Mouse (Mus musculus) gastrocnemius, adult 18-20 months (tissue): ENCODE measurements around the gene Tmc7. TPM values are rescaled to one million over a fixed set of nuclear protein-coding genes. Genes with fewer than 3 reads are reported as not detected.

Experiments
- DNase-seq: peaks from one replicate; pipeline ENCODE4 v3.0.0; 2021; ENCODE audit warnings: low spot score
- long read RNA-seq, 2 experiments: library from polyadenylated mRNA; stranded (forward); transcript quantifications; one replicate each; pipeline ENCODE4 v2.0.0; 2021
- total RNA-seq, 2 experiments: library from RNA; stranded (reverse); gene quantifications; 2 replicates each; pipeline ENCODE4 v1.2.3; 2021

Gene Tmc7
- 10 to 100 TPM in 1 of 2 experiments, 1 to 10 TPM in 1; 9.6 to 13.1 TPM for total RNA-seq
- long read RNA-seq, experiment 1, full-length matches to known transcripts: 6 of 8 reads
- long read RNA-seq, experiment 1, partial matches to known transcripts: 1 of 8 reads
- long read RNA-seq, experiment 1, other reads (novel, unspliced or antisense): 1 of 8 reads
- long read RNA-seq, experiment 2, full-length matches to known transcripts: 3 of 5 reads
- long read RNA-seq, experiment 2, partial matches to known transcripts: 0 of 5 reads
- long read RNA-seq, experiment 2, other reads (novel, unspliced or antisense): 2 of 5 reads

DNA sequence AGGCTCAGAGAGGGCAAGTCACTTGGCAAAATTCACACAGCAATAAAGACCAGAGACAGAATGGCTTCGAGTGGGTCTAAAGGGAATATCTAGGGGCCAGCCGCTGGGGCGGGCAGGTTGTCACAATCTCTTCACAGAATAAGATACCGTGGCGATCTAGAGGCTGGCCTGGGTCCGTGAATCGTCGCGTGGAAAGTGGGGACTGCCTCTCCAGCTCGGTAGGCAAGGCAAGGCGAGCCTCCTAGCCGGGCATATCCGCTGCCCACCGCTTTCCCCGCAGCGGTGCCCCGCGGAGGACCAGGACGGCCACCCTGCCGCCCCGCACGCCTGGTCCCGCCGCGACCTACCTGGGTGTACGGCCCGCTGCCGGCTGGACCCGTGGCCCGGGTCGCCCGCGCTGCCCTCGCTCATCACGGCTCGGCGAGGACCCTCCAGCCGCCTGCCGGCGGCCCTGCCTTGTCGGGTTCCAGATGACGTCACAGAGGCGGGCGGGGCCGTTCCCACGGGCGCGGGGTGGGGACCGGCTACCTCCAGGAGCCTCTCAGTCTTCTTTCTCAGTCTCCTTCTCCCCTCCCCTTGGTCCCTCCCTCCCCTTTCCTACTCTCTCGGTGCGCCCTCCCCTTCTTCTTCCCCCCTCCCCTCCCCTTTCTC is at the start of gene Tmc7:
Tmc7 (minus strand) TSS at position 480 of the 651 bp plus-strand sequence.
- peak; percentile 68 for DNase-seq

DNA sequence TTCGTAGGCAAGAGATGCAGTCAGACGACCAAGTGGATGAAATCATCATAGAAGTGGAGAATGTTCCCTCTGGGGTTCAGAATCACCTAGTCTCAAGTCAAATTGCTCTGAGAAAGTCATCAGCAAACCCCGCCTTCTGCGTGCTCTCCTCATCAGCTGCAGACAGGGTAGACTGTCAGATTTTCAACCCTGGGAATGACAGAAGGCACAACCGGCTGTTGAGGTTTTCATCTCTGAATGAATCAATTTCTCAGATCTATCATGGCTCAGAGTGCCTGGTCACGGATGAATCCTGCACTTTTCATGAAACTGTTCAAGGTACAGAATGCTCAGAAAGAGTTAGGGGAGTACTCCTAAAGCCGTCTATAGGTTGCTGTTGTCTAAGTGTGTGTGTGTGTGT is 49.4 kb upstream of the Tmc7 start:
- no peak for DNase-seq

DNA sequence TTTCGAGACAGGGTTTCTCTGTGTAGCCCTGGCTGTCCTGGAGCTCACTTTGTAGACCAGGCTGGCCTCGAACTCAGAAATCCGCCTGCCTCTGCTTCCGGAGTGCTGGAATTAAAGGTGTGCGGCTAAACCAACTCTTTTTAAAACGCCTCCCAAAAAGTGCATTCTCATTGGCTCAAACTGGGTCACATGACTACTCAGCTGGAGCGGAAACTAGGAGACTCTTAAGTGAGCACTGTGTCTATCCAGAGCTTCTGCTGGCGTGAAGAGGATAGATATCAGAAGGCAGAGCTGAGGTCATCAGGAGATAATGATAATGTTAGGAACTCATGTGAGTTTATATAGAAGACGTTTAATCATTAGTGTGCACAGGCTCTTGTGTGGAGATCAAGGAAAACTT is 48.6 kb upstream of the Tmc7 start:
- DNase-seq: no peak

DNA sequence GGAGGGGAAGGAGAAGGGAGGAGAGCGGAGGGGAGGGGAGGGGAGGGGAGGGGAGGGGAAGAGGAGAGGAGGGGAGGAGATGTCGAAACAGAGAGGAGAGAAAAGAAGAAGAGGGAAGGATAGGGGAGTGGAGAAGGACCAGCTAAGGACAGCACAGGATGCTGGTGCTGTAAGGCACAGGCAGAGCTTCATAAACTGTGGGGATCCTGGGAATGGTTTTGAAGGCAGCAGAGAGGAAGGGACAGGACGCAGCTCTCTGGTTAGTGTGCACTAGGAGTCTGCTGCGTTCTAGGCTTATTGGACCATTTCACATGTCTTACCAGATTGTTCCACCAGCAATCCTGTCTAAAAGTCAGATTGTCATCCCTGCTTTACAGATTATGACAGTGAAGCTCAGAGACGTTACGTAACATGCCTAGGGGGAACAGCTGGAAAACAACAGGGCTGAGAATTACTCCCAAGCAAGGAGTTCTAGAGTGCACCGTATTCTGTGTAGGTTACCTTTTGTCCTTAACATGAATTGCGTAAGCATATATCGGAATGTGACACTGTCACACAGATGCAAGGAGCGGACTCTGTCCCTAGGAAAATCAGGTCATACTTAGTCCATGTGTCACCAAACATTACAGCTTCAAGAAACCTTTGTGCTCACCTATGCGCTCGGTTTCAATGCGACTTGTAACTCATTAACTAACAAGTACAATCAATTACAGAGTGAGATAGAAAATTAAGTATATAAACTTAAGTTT is 43.2 kb upstream of the Tmc7 start:
- no peak for DNase-seq

DNA sequence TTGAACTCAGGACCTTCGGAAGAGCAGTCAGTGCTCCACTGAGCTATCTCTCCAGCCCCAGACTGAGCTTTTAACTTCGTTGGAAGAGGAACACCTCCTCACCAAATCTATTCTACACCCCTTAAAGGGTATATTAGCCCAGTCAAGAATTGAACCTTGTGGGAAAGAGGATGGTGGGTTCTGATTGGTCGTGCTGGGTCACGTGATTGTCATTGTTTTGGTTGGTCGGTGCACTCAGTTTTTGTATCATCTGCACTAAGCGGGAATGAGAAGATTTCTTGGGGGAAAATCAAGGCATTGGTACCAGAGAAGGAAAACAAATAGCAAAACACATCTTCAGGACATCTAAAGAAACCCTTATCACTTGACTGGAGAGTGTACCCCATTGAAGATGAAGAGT is 36.6 kb upstream of the Tmc7 start:
- DNase-seq: no peak

- no peak for DNase-seq
Observed at GRCm38 (mm10) chr7:118620243-118620906, 35.8 kb upstream of the Tmc7 start.

- peak; percentile 56 for DNase-seq
Observed at GRCm38 (mm10) chr7:118618104-118618503, 33.6 kb upstream of the Tmc7 start.

- no peak for DNase-seq
Observed at GRCm38 (mm10) chr7:118614076-118614475, 29.5 kb upstream of the Tmc7 start.

- DNase-seq: no peak
Observed at GRCm38 (mm10) chr7:118611933-118612332, 27.4 kb upstream of the Tmc7 start.

DNA sequence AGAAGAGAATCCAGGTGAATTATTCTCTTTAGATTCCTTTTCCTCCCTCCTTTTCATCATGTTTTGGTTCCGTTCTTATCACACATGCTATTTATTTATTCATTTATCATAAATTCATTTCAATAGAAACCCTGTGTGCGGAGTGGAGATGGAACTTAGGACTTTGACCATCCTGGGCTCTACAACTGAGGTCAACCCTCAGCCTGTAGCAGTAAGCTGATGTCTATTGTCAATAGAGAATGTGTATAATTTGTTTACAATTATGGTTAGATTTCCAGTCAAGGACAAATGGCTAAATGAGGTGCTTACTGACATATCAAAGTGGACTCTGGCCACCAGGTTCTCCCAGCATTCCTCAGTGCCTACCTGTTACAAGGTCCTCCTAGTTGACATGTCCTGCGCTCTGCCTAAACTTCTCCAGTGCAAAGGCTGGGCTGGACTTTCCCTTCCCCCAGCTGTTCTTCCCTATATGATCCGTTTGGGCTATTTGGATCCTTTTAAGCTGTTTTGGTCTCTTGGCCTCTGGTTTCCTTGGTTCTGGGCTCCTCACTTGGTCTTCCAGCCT is 26.7 kb upstream of the Tmc7 start:
- no peak for DNase-seq

DNA sequence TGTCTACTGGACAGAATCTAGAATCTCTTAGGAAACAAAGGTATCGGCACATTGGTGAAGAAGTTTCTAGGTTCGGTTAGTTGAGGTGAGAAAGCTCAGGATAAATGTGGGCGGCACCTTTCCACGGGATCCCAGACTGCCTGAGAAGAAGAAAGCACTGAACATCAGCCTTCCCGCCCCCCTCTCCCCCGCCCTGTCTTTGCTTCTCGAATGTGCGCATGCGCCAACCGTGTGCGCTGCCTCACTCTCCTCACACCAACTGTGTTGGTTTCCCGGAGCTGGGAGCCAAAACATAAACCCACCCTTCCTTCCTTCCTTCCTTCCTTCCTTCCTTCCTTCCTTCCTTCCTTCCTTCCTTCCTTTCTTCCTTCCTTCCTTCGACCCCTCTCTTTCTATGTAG is 26.2 kb upstream of the Tmc7 start:
- no peak for DNase-seq

DNA sequence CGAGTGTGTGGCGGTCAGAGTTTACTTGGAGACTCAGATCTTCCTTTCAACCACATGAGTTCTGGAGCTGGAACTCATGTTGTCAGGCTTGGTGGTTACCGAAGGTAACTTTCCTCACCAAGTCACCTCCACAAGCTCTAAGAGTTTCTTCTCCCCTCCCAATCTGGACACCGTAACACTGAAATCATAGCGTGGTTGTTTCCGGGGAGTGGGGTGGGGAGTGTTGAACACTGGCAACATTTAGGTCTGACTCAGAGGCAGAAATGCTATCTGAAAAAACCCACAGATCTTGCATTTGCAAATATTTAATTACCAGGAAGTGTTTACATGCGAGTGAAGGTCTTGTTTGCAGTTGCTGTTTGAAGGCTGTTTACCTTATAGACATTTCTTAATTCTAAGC is 25.3 kb upstream of the Tmc7 start:
- DNase-seq: no peak

- no peak for DNase-seq
Observed at GRCm38 (mm10) chr7:118604842-118605241, 20.3 kb upstream of the Tmc7 start.

- DNase-seq: no peak
Observed at GRCm38 (mm10) chr7:118599954-118600631, 15.6 kb upstream of the Tmc7 start.

DNA sequence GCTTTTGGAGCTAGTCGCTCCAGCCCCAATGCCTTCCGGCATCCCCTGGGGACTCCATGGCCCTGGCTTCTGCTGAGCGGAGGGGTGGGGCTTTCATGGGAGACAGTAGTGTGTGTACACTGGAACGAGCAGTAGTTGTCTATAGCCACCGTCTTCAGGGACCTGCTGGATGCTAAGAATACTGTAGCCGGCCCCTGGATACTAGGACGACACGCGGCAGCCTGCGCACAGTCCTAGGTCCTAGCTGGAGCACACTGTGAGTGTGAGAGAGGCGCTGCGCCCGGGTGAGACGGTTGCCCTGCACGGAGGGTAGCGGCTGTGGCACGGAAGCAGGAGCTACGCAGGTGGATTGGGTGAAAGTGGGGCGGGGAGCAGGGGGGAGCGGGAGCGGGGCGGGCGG is 12.7 kb upstream of the Tmc7 start, which contains the start of gene Tmc5:
Tmc5 (plus strand) TSS at position 97 of the 400 bp plus-strand sequence.
- DNase-seq: no peak

- no peak for DNase-seq
Observed at GRCm38 (mm10) chr7:118596271-118596670, 11.7 kb upstream of the Tmc7 start.

DNA sequence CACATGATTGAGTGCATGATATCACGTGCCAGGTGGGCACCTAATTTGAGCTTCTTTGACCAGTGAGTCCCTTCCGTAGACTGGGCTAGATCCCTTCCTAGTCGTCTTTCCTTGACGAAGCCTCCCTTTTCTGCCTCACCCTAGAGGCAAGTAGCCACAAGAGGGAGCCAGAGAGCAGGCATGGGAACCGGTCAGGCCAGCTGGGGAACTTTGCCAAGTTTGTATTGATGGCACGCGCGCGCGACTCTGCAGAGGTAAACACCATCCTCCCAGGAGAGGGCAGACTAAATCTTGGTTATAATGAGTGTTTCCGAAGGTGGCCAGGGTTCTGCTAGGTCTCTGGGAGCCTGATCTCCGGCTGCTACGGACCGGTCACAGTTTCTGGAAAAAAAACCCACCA is 10.7 kb upstream of the Tmc7 start:
- DNase-seq: peak; percentile 96

DNA sequence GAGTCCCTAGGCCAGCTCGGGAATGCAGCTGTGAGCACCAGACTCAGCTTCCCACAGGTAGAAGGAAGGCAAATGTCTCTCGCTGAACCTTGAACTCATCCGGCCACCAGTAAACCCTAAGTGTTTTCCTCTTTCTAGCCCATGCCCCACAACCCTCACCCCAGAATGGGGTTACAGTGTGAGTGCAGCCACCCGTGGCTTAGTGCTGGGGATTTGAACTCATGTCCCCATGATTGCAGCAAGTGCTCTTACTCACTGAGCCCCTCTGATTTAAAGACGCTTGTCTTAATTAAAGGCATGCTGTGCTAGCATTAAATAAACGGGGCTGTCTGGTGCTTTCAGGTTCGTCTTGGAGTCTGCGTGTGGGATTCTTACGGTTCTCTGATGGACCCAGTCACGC is 10.1 kb upstream of the Tmc7 start:
- no peak for DNase-seq

DNA sequence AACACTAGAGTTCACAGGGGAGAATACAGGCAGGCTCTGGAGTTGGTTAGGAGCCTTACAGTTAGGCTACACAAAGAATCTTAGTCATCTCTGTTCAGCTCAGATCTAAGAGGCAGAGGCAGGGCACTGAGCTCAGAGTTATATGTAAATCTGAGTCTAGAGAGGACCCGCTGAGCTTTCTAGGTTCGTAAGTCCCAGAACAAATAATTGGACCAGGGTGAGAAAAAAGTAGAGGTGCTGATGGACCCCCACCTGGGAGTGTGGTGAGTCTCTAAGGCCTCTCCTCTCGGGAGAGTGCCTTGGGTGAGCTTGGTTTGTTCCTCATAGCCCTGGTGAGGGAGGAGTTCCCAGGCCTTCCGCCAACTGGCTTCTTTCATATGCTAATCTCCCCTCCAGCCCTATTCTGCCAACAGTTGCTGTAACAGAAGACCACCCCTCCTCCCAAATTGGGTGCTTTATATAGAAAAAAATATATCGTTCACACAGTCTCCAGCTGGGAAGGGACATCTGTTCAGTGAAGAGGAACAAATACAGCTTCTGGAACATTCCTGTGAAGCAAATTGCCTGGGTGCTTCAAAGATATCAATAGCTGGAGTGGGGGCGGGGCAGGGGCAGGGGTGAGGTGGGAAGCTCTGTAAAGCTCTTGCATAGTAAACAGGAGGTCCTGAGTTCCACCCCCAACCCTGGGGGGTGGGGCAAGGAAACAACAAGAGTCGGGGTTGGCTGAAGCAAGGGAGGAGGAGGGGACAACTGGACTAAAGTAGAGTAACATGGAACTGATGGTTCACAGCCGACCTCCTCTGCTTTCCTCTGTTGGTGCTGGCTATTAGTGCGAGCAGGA is 9.3 kb upstream of the Tmc7 start:
- no peak for DNase-seq

- peak; percentile 40 for DNase-seq
Observed at GRCm38 (mm10) chr7:118592146-118592545, 7.6 kb upstream of the Tmc7 start.
